Mouse (Mus musculus) Muller cell, postnatal 12 days (primary cell): ENCODE measurements around the gene Cpne6.

Experiments
- DNase-seq: peaks from one replicate; pipeline ENCODE4 v3.0.0-alpha.2; 2015; ENCODE audit errors: inconsistent ontology term

The Cpne6 gene

GRCm38 (mm10) chr14:55497449-55497821, 12.8 kb upstream of the Cpne6 start:
- DNase-seq, result peak; percentile 71

GRCm38 (mm10) chr14:55505612-55506011, 4.6 kb upstream of the Cpne6 start:
- DNase-seq, result no peak

- DNase-seq, result no peak
Observed at GRCm38 (mm10) chr14:55507801-55508200, 2.4 kb upstream of the Cpne6 start.

- no peak for DNase-seq
Observed at GRCm38 (mm10) chr14:55509540-55509939, 705 bp upstream of the Cpne6 start.

GRCm38 (mm10) chr14:55511037-55511436, 792 bp downstream of the Cpne6 start:
- DNase-seq, result no peak

- DNase-seq, result no peak
Observed at GRCm38 (mm10) chr14:55513927-55514326, 3.7 kb downstream of the Cpne6 start.

- DNase-seq, result no peak
Observed at GRCm38 (mm10) chr14:55515846-55516245, 5.6 kb downstream of the Cpne6 start.

GRCm38 (mm10) chr14:55518897-55519296, 8.7 kb downstream of the Cpne6 start:
- no peak for DNase-seq

GRCm38 (mm10) chr14:55519604-55520003, 9.4 kb downstream of the Cpne6 start:
- no peak for DNase-seq

GRCm38 (mm10) chr14:55520451-55521361, 10.5 kb downstream of the Cpne6 start:
- peak; percentile 27 for DNase-seq

GRCm38 (mm10) chr14:55524062-55524461, 13.8 kb downstream of the Cpne6 start:
- DNase-seq, result no peak

- no peak for DNase-seq
Observed at GRCm38 (mm10) chr14:55524785-55525184, 14.5 kb downstream of the Cpne6 start, which contains the start of gene Nrl. TSS of gene Nrl (minus strand) at chr14:55524981.

GRCm38 (mm10) chr14:55526674-55527073, 16.4 kb downstream of the Cpne6 start:
- DNase-seq, result no peak

GRCm38 (mm10) chr14:55527940-55528339, 17.7 kb downstream of the Cpne6 start:
- DNase-seq, result no peak

- no peak for DNase-seq
Observed at GRCm38 (mm10) chr14:55536116-55536745, 26.0 kb downstream of the Cpne6 start.

GRCm38 (mm10) chr14:55540067-55540786, 30.0 kb downstream of the Cpne6 start, which contains the start of gene Pck2:
TSS of gene Pck2 (plus strand) at chr14:55540266.
- DNase-seq, result peak; percentile 96

GRCm38 (mm10) chr14:55540787-55541321, 30.6 kb downstream of the Cpne6 start:
- peak; percentile 73 for DNase-seq

GRCm38 (mm10) chr14:55542268-55542667, 32.0 kb downstream of the Cpne6 start:
- no peak for DNase-seq

- DNase-seq, result no peak
Observed at GRCm38 (mm10) chr14:55544334-55544733, 34.1 kb downstream of the Cpne6 start.

- DNase-seq, result no peak
Observed at GRCm38 (mm10) chr14:55550191-55550590, 39.9 kb downstream of the Cpne6 start.

- no peak for DNase-seq
Observed at GRCm38 (mm10) chr14:55551347-55551746, 41.1 kb downstream of the Cpne6 start.

- no peak for DNase-seq
Observed at GRCm38 (mm10) chr14:55551794-55552193, 41.5 kb downstream of the Cpne6 start.
